Mouse (Mus musculus): ENCODE data around the gene Cc2d2b. TPM values are rescaled to one million over a fixed set of nuclear protein-coding genes. Genes with fewer than 3 reads are reported as not detected.

Gene Cc2d2b
- total RNA-seq (2023), result under 1 TPM; 0.15 to 0.51 TPM

DNA sequence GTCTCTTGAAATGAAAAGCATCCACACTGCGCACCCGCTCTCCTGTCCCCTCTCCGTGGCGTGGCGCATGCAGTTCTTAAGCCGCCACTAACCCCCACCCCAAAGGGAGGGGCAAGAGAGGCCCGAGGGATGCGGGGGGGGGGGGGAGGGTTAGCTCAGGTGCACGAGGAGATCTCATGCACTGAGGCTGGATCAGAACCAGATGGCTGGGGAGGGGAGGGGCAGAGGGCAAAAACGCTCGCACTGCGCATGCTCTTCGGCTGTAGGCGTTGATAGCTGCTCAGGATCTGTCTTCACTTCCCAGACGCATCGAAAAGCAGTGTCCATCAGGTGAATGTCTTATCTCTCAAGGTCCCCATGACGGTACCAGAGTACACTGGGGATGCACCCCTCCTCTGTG lies at the start of gene Cc2d2b:
Gene Cc2d2b (plus strand): TSS at position 195 of the 400 bp plus-strand sequence.

GRCm38 (mm10) chr19:40830703-40831415 lies 82.3 kb downstream of the Cc2d2b start, which contains the start of gene Ccnj:
Ccnj (plus strand) TSS chr19:40831279.

Other genes starting within 250 kb of the Cc2d2b start
- 1 to 10 TPM; 5.3 to 7.5 TPM for gene Sorbs1, start 235.0 kb upstream of the Cc2d2b start, total RNA-seq (2023)
- gene Aldh18a1, start 160.3 kb upstream of the Cc2d2b start, total RNA-seq (2023), result 10 to 100 TPM; 12.9 to 18.1 TPM
- 1 to 10 TPM; 4.6 to 6.9 TPM for gene Tctn3, start 136.5 kb upstream of the Cc2d2b start, total RNA-seq (2023)
- 10 to 100 TPM; 75.0 to 82.6 TPM for gene Entpd1, start 136.4 kb upstream of the Cc2d2b start, total RNA-seq (2023)
- gene Ccnj, start 82.5 kb downstream of the Cc2d2b start, total RNA-seq (2023), result 1 to 10 TPM; 4.9 to 5.6 TPM
- gene Zfp518a, start 146.0 kb downstream of the Cc2d2b start, total RNA-seq (2023), result 10 to 100 TPM; 17.3 to 18.0 TPM
- 1 to 10 TPM; 4.2 to 4.6 TPM for gene Blnk, start 245.8 kb downstream of the Cc2d2b start, total RNA-seq (2023)

Data from neutrophil, adult 83 days (primary cell).